Mouse (Mus musculus) CD8-positive naive resting alpha-beta T cell, adult 57 days (primary cell): ENCODE data around the gene Rpl36. TPM values are rescaled to one million over a fixed set of nuclear protein-coding genes. Genes with fewer than 3 reads are reported as not detected.

Source experiments
- total RNA-seq: library from RNA; stranded (reverse); gene quantifications from one replicate; pipeline ENCODE4 v1.2.4, GENCODE M21; 2023

The Rpl36 gene
- total RNA-seq, result 2,069 TPM

GRCm38 (mm10) chr17:56613236-56613844 lies at the start of gene Rpl36:
TSS of gene Rpl36 (plus strand) at chr17:56613416.

DNA sequence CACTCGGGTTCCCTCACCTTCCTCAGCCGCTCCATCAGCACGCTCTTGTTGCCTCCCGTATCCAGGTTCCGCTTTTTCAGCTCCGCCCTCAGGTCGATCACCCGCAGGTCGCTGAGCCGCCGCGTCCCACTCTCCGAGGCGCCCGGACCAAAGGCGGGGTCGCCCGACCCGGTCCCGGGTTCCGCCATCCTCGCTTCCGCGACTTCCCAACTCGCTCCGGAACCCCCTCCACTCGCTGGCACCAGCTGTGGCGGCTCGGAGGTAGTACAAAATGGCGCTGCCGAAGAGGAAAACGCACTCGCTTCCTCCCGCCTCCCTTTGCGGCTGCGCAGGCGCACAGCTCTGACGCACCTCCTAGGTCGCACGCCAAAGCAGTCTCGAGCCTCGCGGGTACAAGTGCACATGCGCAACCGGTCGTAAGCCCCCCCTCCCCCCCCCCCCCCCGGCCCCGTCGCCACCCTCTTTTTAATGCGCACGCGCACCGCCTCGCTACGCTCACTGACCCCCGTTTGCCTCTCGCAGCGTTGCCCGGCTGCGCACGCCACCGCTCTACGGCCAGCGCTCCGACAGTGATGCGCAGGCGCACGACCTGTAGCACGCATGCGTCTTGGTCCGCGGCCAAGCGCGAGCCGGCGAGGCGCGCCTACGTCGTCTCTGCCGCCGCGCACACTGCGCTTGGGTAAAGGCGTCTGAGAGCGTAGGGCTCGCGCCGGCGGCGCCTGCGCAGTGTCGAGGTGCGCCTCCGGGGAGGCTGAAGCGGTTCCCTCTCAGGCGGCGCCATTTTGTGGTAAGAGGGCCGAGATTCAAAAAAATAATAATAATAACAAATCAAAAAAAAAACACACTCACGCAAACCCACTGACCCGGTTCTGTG lies 28.7 kb upstream of the Rpl36 start, which contains the start of the genes Safb2 and Safb:
Gene Safb2, minus strand, starts transcription at position 329 of the 874 bp plus-strand sequence.
Gene Safb, plus strand, starts transcription at position 569 of the 874 bp plus-strand sequence.

GRCm38 (mm10) chr17:56609452-56610171 lies 3.6 kb upstream of the Rpl36 start, which contains the start of gene 2410015M20Rik:
TSS of gene 2410015M20Rik (minus strand) at chr17:56609771.

DNA sequence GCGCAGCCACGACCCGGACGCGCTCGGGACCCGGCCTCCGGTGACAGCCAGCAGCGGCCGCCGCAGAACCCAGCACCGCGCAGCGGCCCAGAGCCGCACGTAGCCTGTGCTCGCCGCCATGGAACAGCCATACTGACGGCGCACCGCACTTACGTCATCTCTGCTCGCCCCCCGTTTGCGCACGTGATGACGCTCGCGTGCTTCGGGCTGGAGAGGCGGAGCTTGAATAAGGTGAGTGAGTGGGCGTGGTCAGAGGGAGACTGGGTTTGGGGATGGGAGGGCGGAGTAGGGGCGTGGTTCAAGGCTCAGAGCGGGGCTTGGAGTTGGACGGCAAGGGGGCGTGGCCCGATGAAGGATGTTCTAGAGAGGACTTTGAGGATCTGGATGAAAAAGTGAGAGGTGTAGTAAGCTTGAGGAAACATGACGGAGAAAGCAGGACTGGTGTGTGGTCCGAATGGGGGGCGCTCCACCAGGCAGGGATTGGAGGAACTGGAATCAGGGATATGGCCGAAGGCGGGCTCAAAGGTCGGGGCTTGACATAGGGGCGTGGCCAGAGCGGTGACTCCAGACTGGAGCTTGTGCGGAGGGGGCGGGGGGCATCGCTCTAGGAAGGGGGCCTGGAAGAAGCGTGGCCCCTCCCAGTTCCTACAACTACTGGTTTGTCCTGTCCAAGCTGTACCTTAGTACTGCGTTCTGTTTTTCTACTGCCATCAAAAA lies 13.7 kb downstream of the Rpl36 start, which contains the start of gene Lonp1:
Gene Lonp1, minus strand, starts transcription at position 134 of the 717 bp plus-strand sequence.

DNA sequence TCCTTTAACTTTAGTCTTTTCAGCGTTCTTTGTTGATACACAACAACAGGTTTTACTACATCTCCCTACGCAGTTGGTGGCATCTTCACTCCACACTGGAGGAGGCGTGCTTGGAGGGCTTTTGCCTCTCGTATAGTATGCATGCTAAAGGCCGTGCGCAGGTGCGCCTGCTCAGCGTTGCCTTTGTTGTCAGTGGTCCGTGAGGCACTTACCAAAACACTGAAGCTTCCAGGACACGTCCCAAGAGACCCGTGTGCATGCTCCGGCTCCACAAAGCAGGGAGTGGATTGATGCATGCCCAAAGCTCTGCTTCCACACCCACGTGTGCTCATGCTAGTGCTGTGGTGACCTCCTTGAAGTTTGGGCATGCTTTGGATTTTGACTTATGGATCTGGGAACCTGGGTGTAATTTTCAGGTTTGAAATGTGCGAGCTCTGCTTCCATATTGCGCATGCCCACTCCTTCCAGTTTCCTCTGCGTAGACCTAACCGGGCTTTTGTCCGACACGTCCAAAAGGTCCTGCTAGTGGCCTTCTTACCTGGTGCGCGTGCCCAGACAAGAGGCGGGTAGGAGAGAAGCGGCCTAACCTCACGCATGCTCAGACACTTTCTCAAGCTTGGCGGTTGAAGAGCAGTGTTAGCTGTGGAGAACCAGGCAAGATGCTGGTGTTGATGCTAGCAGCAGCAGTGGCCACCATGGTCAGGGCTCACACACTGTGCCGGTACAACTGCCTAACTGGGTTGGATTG lies 14.5 kb downstream of the Rpl36 start, which contains the start of gene Catsperd:
Gene Catsperd, plus strand, starts transcription at position 614 of the 748 bp plus-strand sequence.

Other genes with a start within 250 kb of the Rpl36 start
- 13.2 TPM for gene Ptprs, start 136.9 kb upstream of the Rpl36 start, total RNA-seq
- not detected for gene Znrf4, start 101.0 kb upstream of the Rpl36 start, total RNA-seq
- 7.9 TPM for gene Gm20219, start 59.0 kb upstream of the Rpl36 start, total RNA-seq
- 438 TPM for gene Safb2, start 28.8 kb upstream of the Rpl36 start, total RNA-seq
- 249 TPM for gene Safb, start 28.6 kb upstream of the Rpl36 start, total RNA-seq
- gene 2410015M20Rik, start 3.6 kb upstream of the Rpl36 start, total RNA-seq, result 78.9 TPM
- 47.3 TPM for gene Lonp1, start 13.5 kb downstream of the Rpl36 start, total RNA-seq
- not detected for gene Catsperd, start 14.7 kb downstream of the Rpl36 start, total RNA-seq
- 111 TPM for gene Ranbp3, start 59.9 kb downstream of the Rpl36 start, total RNA-seq
- gene Ndufa11, start 104.4 kb downstream of the Rpl36 start, total RNA-seq, result 51.5 TPM
- gene Vmac, start 104.6 kb downstream of the Rpl36 start, total RNA-seq, result 9.6 TPM
- gene Nrtn, start 144.1 kb downstream of the Rpl36 start, total RNA-seq, result not detected
- gene Dus3l, start 151.3 kb downstream of the Rpl36 start, total RNA-seq, result 60.0 TPM
- 2.1 TPM for gene Prr22, start 156.8 kb downstream of the Rpl36 start, total RNA-seq
- 21.6 TPM for gene Rfx2, start 217.6 kb downstream of the Rpl36 start, total RNA-seq